ENCODE assay signal across 9 mouse cellular contexts in the genomic region with DNA sequence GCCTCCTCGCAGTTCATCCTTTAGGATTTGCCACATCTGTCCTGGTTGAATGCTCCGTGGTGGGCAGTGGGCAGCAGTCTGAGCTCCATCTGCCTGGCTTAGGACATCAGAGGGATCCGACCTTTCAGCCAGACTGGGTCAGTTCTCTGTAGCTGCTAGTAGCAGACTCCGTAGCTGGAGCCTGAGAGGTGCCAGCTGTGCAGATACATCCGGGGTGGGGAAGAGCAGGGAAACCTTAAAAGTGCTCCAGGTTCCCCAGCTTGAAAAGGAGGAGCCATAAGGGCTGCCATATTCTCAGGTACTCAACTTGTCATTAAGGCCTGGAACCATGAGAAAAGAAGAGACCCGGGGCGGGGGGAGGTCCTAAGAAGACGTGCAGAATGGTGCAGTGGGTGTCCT. TPM values are rescaled to one million over a fixed set of nuclear protein-coding genes. Genes with fewer than 3 reads are reported as not detected.
DNase-seq lines count a peak whose midpoint lies in the region; ATAC-seq and TF ChIP-seq lines count a peak whose summit lies in the region.
"Had no signal": no experiment of that assay in that cellular context is flagged by ENCODE, and none has a peak within 500 bp of the region (broad histone marks: within the 10 kb centered on the region; RNA-seq: fewer than 3 reads in every experiment).

No protein-coding gene starts in this region.

- no peak for DNase-seq in heart, adult 8-10 months (ENCODE audit: low spot score)
- DNase-seq in G1E (ENCODE audit: low spot score): no peak
- no peak for DNase-seq in midbrain, embryonic 11.5 days (ENCODE audit: low spot score, missing footprints)
- no peak for DNase-seq in right cerebral cortex, postnatal 25 days
- no peak for DNase-seq in gastrocnemius, adult 18-20 months (ENCODE audit: low spot score)

- H3K4me3 ChIP-seq in heart, embryonic 12.5 days: peak overlapping the region; percentile 52
- peak overlapping the region; percentile 72; the same call in 1 of the 2 replicates for H3K4me3 ChIP-seq in G1E (ENCODE audit: low read depth, low read length)
- H3K4me3 ChIP-seq in hindbrain, embryonic 15.5 days: peak overlapping the region; percentile 37
- H3K4me3 ChIP-seq in midbrain, embryonic 11.5 days (ENCODE audit: low read depth, low read length): 0 out of 2 replicates have a peak overlapping the region, but pooled peaks have one; percentile 30

- peaks cover 11% of the 10 kb centered on the region for H3K4me1 ChIP-seq in heart, embryonic 12.5 days (replicated peaks)
- H3K4me1 ChIP-seq in G1E (ENCODE audit: insufficient read depth, low read depth, low read length): peaks cover 28% of the 10 kb centered on the region
- peaks cover 8% of the 10 kb centered on the region for H3K4me1 ChIP-seq in hindbrain, embryonic 15.5 days (replicated peaks)
- H3K4me1 ChIP-seq in midbrain, embryonic 11.5 days (ENCODE audit: control insufficient read depth, insufficient read depth, low read length): peaks cover 5% of the 10 kb centered on the region

- H3K36me3 ChIP-seq in heart, embryonic 12.5 days: peaks cover 41% of the 10 kb centered on the region
- peaks cover 30% of the 10 kb centered on the region for H3K36me3 ChIP-seq in G1E (replicated peaks)
- H3K36me3 ChIP-seq in hindbrain, embryonic 15.5 days: no peaks in the 10 kb centered on the region; the same call in 1 of the 2 replicates
- 0 out of 2 replicates have a peak, but pooled peaks cover 6% of the 10 kb centered on the region for H3K36me3 ChIP-seq in midbrain, embryonic 11.5 days (ENCODE audit: control insufficient read depth, insufficient read depth, low read length)

- H3K27me3 ChIP-seq in heart, embryonic 12.5 days (replicated peaks): 0 out of 2 replicates have a peak, but pooled peaks cover 7% of the 10 kb centered on the region
- peaks cover 36% of the 10 kb centered on the region for H3K27me3 ChIP-seq in G1E (ENCODE audit: insufficient read depth, low read length)
- peaks cover 15% of the 10 kb centered on the region for H3K27me3 ChIP-seq in hindbrain, embryonic 15.5 days
- H3K27me3 ChIP-seq in midbrain, embryonic 11.5 days (ENCODE audit: control insufficient read depth, insufficient read depth, low read length): peaks cover 6% of the 10 kb centered on the region

- no peak overlapping the region for H3K27ac ChIP-seq in heart, embryonic 12.5 days (ENCODE audit: poor library complexity, severe bottlenecking)
- no peak overlapping the region for H3K27ac ChIP-seq in hindbrain, embryonic 15.5 days (replicated peaks)
- H3K27ac ChIP-seq in midbrain, embryonic 11.5 days (ENCODE audit: low read depth, low read length): no peak overlapping the region

- no peak for TF ChIP-seq CTCF in G1E (IDR thresholded peaks at IDR 0.05; ENCODE audit: low read depth, low read length)

- ATAC-seq in heart, embryonic 12.5 days (ENCODE audit: insufficient number of reproducible peaks, low FRiP score): no peak
- no peak for ATAC-seq in G1E (ENCODE audit: extremely low read depth, insufficient number of reproducible peaks, low FRiP score, poor library complexity, severe bottlenecking)
- no peak for ATAC-seq in hindbrain, embryonic 15.5 days (ENCODE audit: low FRiP score, low read depth)
- no peak for ATAC-seq in midbrain, embryonic 11.5 days (ENCODE audit: low FRiP score)
- no peak for ATAC-seq in granulocyte monocyte progenitor cell, adult 5-6 weeks (replicated peaks; ENCODE audit: poor library complexity, severe bottlenecking)

- 28% methylated on average over 8 of the region's 8 CpGs for WGBS in heart, embryonic 12.5 days
- WGBS in hindbrain, embryonic 15.5 days: 29% methylated on average over 8 of the region's 8 CpGs
- 28% methylated on average over 8 of the region's 8 CpGs for WGBS in midbrain, embryonic 11.5 days

- H3K9me3 ChIP-seq in heart, embryonic 12.5 days (replicated peaks): peaks cover 14% of the 10 kb centered on the region; the same call in 1 of the 2 replicates
- H3K9me3 ChIP-seq in G1E (replicated peaks): no peaks in the 10 kb centered on the region
- no peaks in the 10 kb centered on the region for H3K9me3 ChIP-seq in hindbrain, embryonic 15.5 days
- H3K9me3 ChIP-seq in midbrain, embryonic 11.5 days (ENCODE audit: control insufficient read depth, low read length): no peaks in the 10 kb centered on the region

- H3K9ac ChIP-seq in heart, embryonic 12.5 days: peak overlapping the region; percentile 76; the same call in 1 of the 2 replicates
- no peak overlapping the region for H3K9ac ChIP-seq in hindbrain, embryonic 15.5 days
- H3K9ac ChIP-seq in midbrain, embryonic 11.5 days (ENCODE audit: low read length): no peak overlapping the region

- H3K4me2 ChIP-seq in heart, embryonic 12.5 days: peak overlapping the region; percentile 92
- peak overlapping the region; percentile 80 for H3K4me2 ChIP-seq in hindbrain, embryonic 15.5 days
- peak overlapping the region; percentile 58 for H3K4me2 ChIP-seq in midbrain, embryonic 11.5 days

RNA-seq across cellular contexts. Expression of a gene that starts 0.4 kb away (rescaled TPM):
- polyA plus RNA-seq in heart, embryonic 12.5 days (2016; fragmentation: Nextera tagmentation; extraction: Ambion mirVana): 1.5 and 1.7 TPM in 2 replicates
- total RNA-seq in heart, adult 8-10 months (2022): under 1 TPM in 1 of 4 experiments, not detected in 3; 0.09 TPM
- total RNA-seq in G1E (2014; fragmentation: Nextera tagmentation): 1.2 and 2.1 TPM in 2 replicates
- 0.81 and 0.93 TPM in 2 replicates for total RNA-seq in G1E (2017)
- 0.78 and 0.94 TPM in 2 replicates for polyA plus RNA-seq in G1E (2012)
- 0.33 and 0.54 TPM in 2 replicates for polyA plus RNA-seq in hindbrain, embryonic 15.5 days (2015; fragmentation: Nextera tagmentation; extraction: Ambion mirVana)
- polyA plus RNA-seq in midbrain, embryonic 11.5 days (2014; fragmentation: Nextera tagmentation; extraction: Ambion mirVana): 0.52 and 0.73 TPM in 2 replicates
- 0.24 TPM in 1 of 2 replicates, not detected in the other for total RNA-seq in granulocyte monocyte progenitor cell, adult 5-6 weeks (2014; fragmentation: Nextera tagmentation)
- 0.26 TPM in 1 of 2 replicates, not detected in the other for total RNA-seq in granulocyte monocyte progenitor cell, adult 5-6 weeks (2017)
- total RNA-seq in gastrocnemius, adult 18-20 months (2021): 1 to 10 TPM; 1.2 to 1.6 TPM
- total RNA-seq: neutrophil, adult 5-6 weeks had no signal

RNA-seq across cellular contexts. Expression of a gene that starts 15.0 kb away (rescaled TPM):
- polyA plus RNA-seq in heart, embryonic 12.5 days (2016; fragmentation: Nextera tagmentation; extraction: Ambion mirVana): 44.2 and 46.7 TPM in 2 replicates
- total RNA-seq in heart, adult 8-10 months (2022): 10 to 100 TPM; 36.7 to 52.8 (median 42.5) TPM
- total RNA-seq in G1E (2014; fragmentation: Nextera tagmentation) (not detected in 2 replicates), G1E (2017) (0.16 TPM in 1 of 2 replicates, not detected in the other)
- polyA plus RNA-seq in G1E (2012): not detected in 2 replicates
- 0.09 and 0.13 TPM in 2 replicates for polyA plus RNA-seq in hindbrain, embryonic 15.5 days (2015; fragmentation: Nextera tagmentation; extraction: Ambion mirVana)
- 0.10 and 0.26 TPM in 2 replicates for polyA plus RNA-seq in midbrain, embryonic 11.5 days (2014; fragmentation: Nextera tagmentation; extraction: Ambion mirVana)
- total RNA-seq in granulocyte monocyte progenitor cell, adult 5-6 weeks (2014; fragmentation: Nextera tagmentation): not detected in 2 replicates
- total RNA-seq in granulocyte monocyte progenitor cell, adult 5-6 weeks (2017): not detected in 2 replicates
- total RNA-seq in gastrocnemius, adult 18-20 months (2021): 10 to 100 TPM; 72.6 to 80.4 TPM
- total RNA-seq: neutrophil, adult 5-6 weeks had no signal

RNA-seq across cellular contexts. Expression of a gene that starts 32.8 kb away (rescaled TPM):
- 104 and 106 TPM in 2 replicates for polyA plus RNA-seq in heart, embryonic 12.5 days (2016; fragmentation: Nextera tagmentation; extraction: Ambion mirVana)
- total RNA-seq in heart, adult 8-10 months (2022): 10 to 100 TPM; 41.5 to 53.3 (median 44.4) TPM
- total RNA-seq in G1E (2014; fragmentation: Nextera tagmentation): 76.8 and 86.5 TPM in 2 replicates
- total RNA-seq in G1E (2017): 194 and 208 TPM in 2 replicates
- 86.6 and 104 TPM in 2 replicates for polyA plus RNA-seq in G1E (2012)
- polyA plus RNA-seq in hindbrain, embryonic 15.5 days (2015; fragmentation: Nextera tagmentation; extraction: Ambion mirVana): 145 and 147 TPM in 2 replicates
- 163 and 169 TPM in 2 replicates for polyA plus RNA-seq in midbrain, embryonic 11.5 days (2014; fragmentation: Nextera tagmentation; extraction: Ambion mirVana)
- total RNA-seq in granulocyte monocyte progenitor cell, adult 5-6 weeks (2014; fragmentation: Nextera tagmentation): 108 and 113 TPM in 2 replicates
- total RNA-seq in granulocyte monocyte progenitor cell, adult 5-6 weeks (2017): 109 and 111 TPM in 2 replicates
- 10 to 100 TPM; 35.4 to 40.1 TPM for total RNA-seq in gastrocnemius, adult 18-20 months (2021)

RNA-seq across cellular contexts. Expression of a gene that starts 43.9 kb away (rescaled TPM):
- polyA plus RNA-seq in heart, embryonic 12.5 days (2016; fragmentation: Nextera tagmentation; extraction: Ambion mirVana): 0.05 and 0.08 TPM in 2 replicates
- not detected for total RNA-seq in heart, adult 8-10 months (2022)
- total RNA-seq in G1E (2014; fragmentation: Nextera tagmentation) (0.78 and 1.1 TPM in 2 replicates), G1E (2017) (0.93 and 0.99 TPM in 2 replicates)
- polyA plus RNA-seq in G1E (2012): 0.17 and 0.19 TPM in 2 replicates
- polyA plus RNA-seq in hindbrain, embryonic 15.5 days (2015; fragmentation: Nextera tagmentation; extraction: Ambion mirVana): 0.05 and 0.18 TPM in 2 replicates
- 0.08 and 0.11 TPM in 2 replicates for polyA plus RNA-seq in midbrain, embryonic 11.5 days (2014; fragmentation: Nextera tagmentation; extraction: Ambion mirVana)
- total RNA-seq in granulocyte monocyte progenitor cell, adult 5-6 weeks (2014; fragmentation: Nextera tagmentation): 0.17 and 0.95 TPM in 2 replicates
- total RNA-seq in granulocyte monocyte progenitor cell, adult 5-6 weeks (2017): 0.22 and 0.26 TPM in 2 replicates
- under 1 TPM in 1 of 2 experiments, not detected in 1; 0.12 TPM for total RNA-seq in gastrocnemius, adult 18-20 months (2021)

RNA-seq across cellular contexts. Expression of a gene that starts 48.0 kb away (rescaled TPM):
- polyA plus RNA-seq in heart, embryonic 12.5 days (2016; fragmentation: Nextera tagmentation; extraction: Ambion mirVana): 63.6 and 65.4 TPM in 2 replicates
- 10 to 100 TPM; 18.6 to 20.4 (median 20.0) TPM for total RNA-seq in heart, adult 8-10 months (2022)
- total RNA-seq in G1E (2014; fragmentation: Nextera tagmentation) (18.0 and 19.0 TPM in 2 replicates), G1E (2017) (42.2 and 55.1 TPM in 2 replicates)
- polyA plus RNA-seq in G1E (2012): 91.5 and 105 TPM in 2 replicates
- 172 and 212 TPM in 2 replicates for polyA plus RNA-seq in hindbrain, embryonic 15.5 days (2015; fragmentation: Nextera tagmentation; extraction: Ambion mirVana)
- 300 and 322 TPM in 2 replicates for polyA plus RNA-seq in midbrain, embryonic 11.5 days (2014; fragmentation: Nextera tagmentation; extraction: Ambion mirVana)
- 45.9 and 51.9 TPM in 2 replicates for total RNA-seq in granulocyte monocyte progenitor cell, adult 5-6 weeks (2014; fragmentation: Nextera tagmentation)
- 29.1 TPM in 2 replicates for total RNA-seq in granulocyte monocyte progenitor cell, adult 5-6 weeks (2017)
- total RNA-seq in gastrocnemius, adult 18-20 months (2021): 1 to 10 TPM; 6.0 to 6.4 TPM

Comparison
In these comparisons a context has a peak if more than half of its experiments do, and no peak if none do; other contexts are left out.
1. RNA of a gene that starts 15.0 kb away (total RNA-seq): 72.6 to 80.4 TPM in gastrocnemius, adult 18-20 months and 36.7 to 52.8 TPM in heart, adult 8-10 months; 0.16 TPM in G1E and not detected in granulocyte monocyte progenitor cell, adult 5-6 weeks; every median in the first group is over 10 times any median in the second.
2. Peak in every context shown above with its lines, with median percentiles within 50 percentile points of each other: H3K4me2 ChIP-seq and H3K4me3 ChIP-seq.